In genomic region chr15:97376081-97376742, GRCm38 (mm10) we compare ENCODE assay signal across 10 mouse cellular contexts.
DNase-seq lines count a peak whose midpoint lies in the region; ATAC-seq lines count a peak whose summit lies in the region.
"Had no signal": no experiment of that assay in that cellular context is flagged by ENCODE, and none has a peak within 500 bp of the region (broad histone marks: within the 10 kb centered on the region; RNA-seq: fewer than 3 reads in every experiment).

No protein-coding gene starts in this region.

- peak overlapping the region; percentile 57 for H3K4me2 ChIP-seq in heart, embryonic 11.5 days
- H3K4me2 ChIP-seq in heart, embryonic 14.5 days (ENCODE audit: low read length), result peak overlapping the region; percentile 54; the same call in 1 of the 2 replicates

- 37% methylated on average over 7 of the region's 7 CpGs for WGBS in heart, embryonic 11.5 days (ENCODE audit: insufficient replicate concordance)
- WGBS in heart, embryonic 14.5 days, result 50% methylated on average over 7 of the region's 7 CpGs

- H3K27ac ChIP-seq in heart, embryonic 11.5 days (ENCODE audit: low read depth, low read length), result peak overlapping the region; percentile 7; the same call in 1 of the 2 replicates
- H3K27ac ChIP-seq in heart, embryonic 14.5 days (replicated peaks in 1 of 2; ENCODE audit: control insufficient read depth in 1 of 2, insufficient read depth in 1 of 2, low read depth in 2 of 2, low read length in 2 of 2), result no peak overlapping the region

- H3K9ac ChIP-seq in heart, embryonic 11.5 days (ENCODE audit: low read depth, low read length), result no peak overlapping the region
- no peak overlapping the region for H3K9ac ChIP-seq in heart, embryonic 14.5 days (ENCODE audit: low read length)

- H3K9me3 ChIP-seq in heart, embryonic 11.5 days (replicated peaks; ENCODE audit: control insufficient read depth, low read length), result no peaks in the 10 kb centered on the region
- H3K9me3 ChIP-seq in heart, embryonic 14.5 days (ENCODE audit: control insufficient read depth, low read length), result no peaks in the 10 kb centered on the region

- no peak for ATAC-seq in heart, embryonic 11.5 days (replicated peaks; ENCODE audit: insufficient number of reproducible peaks, low FRiP score, low TSS enrichment)
- no peak for ATAC-seq in heart, embryonic 14.5 days (ENCODE audit: insufficient number of reproducible peaks, insufficient read depth, low FRiP score, low read depth)
- ATAC-seq: forebrain, embryonic 14.5 days had no signal

- H3K4me3 ChIP-seq in heart, embryonic 11.5 days (ENCODE audit: low read depth, low read length), result peak overlapping the region; percentile 40
- peak overlapping the region; percentile 21 to 29; a peak in 2 of 4 replicates for H3K4me3 ChIP-seq in heart, embryonic 14.5 days (ENCODE audit: control insufficient read depth in 1 of 2, insufficient read depth in 1 of 2, low read depth in 1 of 2, low read length in 2 of 2)

- H3K27me3 ChIP-seq in heart, embryonic 11.5 days (ENCODE audit: control insufficient read depth, insufficient read depth, low read length), result no peaks in the 10 kb centered on the region
- H3K27me3 ChIP-seq in heart, embryonic 14.5 days (ENCODE audit: control insufficient read depth, insufficient read depth, low read length), result 0 out of 2 replicates have a peak, but pooled peaks cover 3% of the 10 kb centered on the region

- H3K4me1 ChIP-seq in heart, embryonic 11.5 days (ENCODE audit: control insufficient read depth, insufficient read depth, low read length), result peaks cover 23% of the 10 kb centered on the region
- H3K4me1 ChIP-seq in heart, embryonic 14.5 days (ENCODE audit: control insufficient read depth in 2 of 2, insufficient read depth in 2 of 2, low read length in 2 of 2), result peaks cover 15 to 23% of the 10 kb centered on the region in 2 experiments

- no peak for DNase-seq in heart, adult 8-10 months (ENCODE audit: low spot score)
- DNase-seq in ovary, postnatal 36 days (ENCODE audit: low spot score), result peak; percentile 34
- no peak for DNase-seq in ovary, postnatal 10 days (ENCODE audit: low spot score)
- peak; percentile 46 for DNase-seq in testis, postnatal 10 days (ENCODE audit: low spot score)
- no peak for DNase-seq in right cerebral cortex, postnatal 10 days (ENCODE audit: low spot score in 2 of 2)
- DNase-seq in right cerebral cortex, postnatal 4 days, result no peak
- DNase-seq: left cerebral cortex, postnatal 4 days had no signal

- no peaks in the 10 kb centered on the region for H3K36me3 ChIP-seq in heart, embryonic 11.5 days (ENCODE audit: control insufficient read depth, insufficient read depth, low read length)
- no peaks in the 10 kb centered on the region for H3K36me3 ChIP-seq in heart, embryonic 14.5 days (ENCODE audit: control insufficient read depth, insufficient read depth, low read length)

Comparison
In these comparisons a context has a peak if more than half of its experiments do, and no peak if none do; other contexts are left out.
1. DNase-seq: peak in ovary, postnatal 36 days (single experiment) and testis, postnatal 10 days (single experiment); none in heart, adult 8-10 months (single experiment), ovary, postnatal 10 days (single experiment), right cerebral cortex, postnatal 10 days (0 of 2) and right cerebral cortex, postnatal 4 days (single experiment).